Mouse (Mus musculus): Measurements from ENCODE around the gene Csf2.

Gene Csf2

DNA sequence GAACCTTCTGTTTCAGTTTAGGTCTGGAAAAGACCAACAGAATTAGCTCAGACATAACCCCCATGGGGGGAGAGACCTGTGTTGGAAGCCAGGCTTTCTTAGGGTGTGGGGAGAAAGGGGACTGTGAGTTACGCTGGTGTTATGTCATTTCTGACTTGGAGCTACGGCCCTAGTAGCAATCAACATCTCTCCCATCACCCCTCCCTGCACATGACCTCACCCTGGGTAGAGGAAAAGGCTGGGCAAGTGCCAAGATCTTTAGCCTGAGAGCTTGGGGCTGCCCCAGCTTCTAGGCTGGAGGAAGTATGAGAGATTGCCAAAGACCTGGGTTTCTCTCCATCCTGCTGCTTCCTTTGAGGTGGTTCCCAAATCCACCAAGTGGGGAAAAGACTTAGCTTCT, 12.5 kb downstream of the Csf2 start:
- DNase-seq (ENCODE audit: low spot score), result no peak

DNA sequence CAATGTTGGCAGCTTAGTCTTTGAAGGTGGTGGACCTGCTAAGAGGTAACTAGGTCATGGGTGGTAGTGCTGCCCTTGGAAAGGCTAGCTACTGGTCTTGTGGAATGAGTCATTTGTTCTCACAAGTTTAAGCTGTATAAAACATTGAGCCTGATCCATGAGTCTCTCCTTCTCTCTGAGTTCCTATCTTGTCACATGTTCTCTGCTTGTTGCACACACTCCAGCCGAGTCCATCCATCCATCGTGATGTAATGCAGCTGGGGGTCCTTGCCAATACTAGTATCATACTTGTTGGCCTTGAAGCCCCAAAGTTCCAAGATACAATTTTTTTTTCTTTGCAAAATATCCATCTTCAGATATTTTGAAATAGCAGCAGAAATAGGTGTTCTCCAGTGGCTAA, 22.0 kb downstream of the Csf2 start:
- no peak for DNase-seq (ENCODE audit: low spot score)

DNA sequence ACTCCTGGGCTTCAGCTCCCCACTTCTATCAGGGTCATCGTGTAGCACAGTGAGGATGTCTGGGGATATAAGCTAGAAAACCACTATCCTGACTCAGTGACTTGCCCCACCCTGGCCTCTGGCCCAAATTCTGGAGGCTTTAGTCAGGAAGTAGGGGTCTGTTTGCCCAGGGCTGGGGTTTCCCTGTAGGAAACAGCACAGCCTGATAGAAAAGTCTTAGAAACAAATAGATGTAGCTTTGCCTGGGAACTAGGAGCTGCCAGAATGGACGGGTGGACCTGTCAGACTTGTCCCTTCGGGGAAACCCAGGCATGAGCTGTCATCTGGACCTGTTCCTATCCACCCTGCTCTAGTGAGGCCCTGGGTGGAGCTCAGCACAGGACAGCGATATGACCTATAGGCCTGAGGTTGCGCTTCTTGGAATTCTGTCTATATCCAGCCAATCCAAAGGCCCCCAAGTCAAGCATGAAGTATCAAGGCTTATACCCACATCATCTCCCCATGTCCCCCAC, 24.9 kb downstream of the Csf2 start:
- DNase-seq (ENCODE audit: low spot score), result no peak

DNA sequence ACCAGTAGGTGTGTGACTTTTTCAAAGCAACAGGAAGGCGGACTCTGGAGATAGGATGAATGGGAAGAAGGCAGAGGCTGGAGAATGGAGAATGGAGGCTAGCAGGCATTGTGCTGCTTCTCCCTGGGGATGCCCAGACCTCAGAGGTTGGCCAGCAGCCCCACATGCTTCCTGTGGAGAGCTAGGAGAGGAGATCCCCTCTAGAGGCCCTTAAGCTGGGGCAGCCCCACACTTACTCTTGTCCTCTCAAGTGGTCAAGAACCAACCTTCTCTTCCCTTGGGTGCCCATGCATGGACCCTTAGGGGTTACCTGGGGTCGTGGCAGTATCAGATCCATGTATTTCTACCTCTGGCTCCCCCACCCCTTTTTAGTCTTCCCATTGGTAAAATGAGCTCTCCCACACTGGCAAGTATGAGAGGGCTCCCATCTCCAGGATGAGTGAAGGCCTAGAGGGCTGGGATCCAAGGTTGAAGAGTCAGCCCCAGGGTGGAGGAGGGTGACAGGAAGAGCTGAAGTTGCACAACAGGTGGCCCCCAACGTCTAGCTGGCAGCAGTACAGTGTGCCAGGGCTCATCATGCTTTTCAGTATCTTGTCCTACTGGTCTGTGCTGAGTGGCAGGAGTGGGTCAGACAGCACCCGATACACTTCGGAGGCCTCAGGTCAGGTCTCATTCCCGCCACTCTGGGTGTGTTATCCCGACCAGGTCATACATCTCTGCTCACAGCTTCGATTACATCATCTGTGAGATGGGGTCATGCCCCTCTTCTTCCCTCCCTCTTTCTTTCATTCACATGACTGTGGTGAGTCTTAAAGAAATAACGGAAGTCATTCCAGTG, 25.6 kb downstream of the Csf2 start:
- DNase-seq (ENCODE audit: low spot score), result no peak

DNA sequence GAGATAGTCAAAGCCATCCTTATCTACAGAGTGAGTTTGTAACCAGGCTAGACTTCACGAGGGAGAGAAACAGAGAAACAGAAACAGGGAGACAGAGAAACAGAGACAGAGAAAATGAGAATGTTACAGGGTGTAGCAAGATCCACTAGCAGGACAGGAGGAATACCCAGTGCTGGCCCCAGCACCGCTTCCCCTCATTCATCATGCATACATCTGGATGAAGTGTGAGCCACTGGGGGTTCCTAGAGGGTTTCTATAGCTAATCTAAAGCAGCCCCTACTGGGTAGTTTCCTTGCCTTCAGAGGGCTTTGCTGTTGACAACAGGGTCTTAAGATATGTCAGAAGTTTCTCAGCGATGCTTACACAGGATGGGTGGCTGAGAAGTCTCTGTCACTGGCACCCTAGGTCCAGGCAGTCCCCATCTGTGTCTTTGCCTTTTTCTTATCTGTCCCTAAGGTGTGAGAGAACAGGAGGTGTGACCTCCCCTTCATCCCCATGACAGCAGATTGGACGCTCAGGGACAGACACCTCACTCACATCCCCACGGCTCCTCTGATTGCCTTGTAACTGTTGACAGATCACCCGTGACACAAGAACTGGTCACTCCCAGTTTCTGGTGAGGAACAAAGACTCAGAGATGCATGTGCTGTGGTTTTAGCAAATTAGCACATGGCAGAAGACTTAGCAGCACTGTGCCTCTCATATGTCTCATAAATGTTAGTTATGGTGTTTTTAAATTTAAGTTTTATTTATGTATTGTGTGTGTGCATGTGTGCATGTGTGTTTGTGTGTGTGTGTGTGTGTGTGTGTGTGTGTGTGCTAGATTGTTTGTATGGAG, 29.3 kb downstream of the Csf2 start:
- DNase-seq (ENCODE audit: low spot score), result no peak

DNA sequence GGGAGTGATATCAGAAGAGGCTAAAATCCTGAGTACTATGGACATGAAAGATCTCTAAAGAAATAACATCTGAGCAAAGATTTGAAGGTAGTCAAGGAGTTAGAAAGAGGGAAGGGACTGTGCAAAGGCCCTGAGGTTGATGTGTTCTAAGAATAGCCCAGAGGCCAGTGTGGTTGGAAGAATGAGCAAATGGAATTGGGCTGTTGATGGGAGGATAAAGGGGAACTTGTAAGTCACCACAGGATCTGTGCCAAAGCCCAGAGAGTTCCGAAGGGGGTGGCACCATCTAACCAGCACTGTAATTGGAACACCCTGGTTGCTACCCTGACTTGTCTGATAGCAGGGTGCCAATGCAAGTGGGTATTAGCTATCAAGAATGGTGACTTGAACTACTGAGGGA, 30.3 kb downstream of the Csf2 start:
- DNase-seq (ENCODE audit: low spot score), result no peak

DNA sequence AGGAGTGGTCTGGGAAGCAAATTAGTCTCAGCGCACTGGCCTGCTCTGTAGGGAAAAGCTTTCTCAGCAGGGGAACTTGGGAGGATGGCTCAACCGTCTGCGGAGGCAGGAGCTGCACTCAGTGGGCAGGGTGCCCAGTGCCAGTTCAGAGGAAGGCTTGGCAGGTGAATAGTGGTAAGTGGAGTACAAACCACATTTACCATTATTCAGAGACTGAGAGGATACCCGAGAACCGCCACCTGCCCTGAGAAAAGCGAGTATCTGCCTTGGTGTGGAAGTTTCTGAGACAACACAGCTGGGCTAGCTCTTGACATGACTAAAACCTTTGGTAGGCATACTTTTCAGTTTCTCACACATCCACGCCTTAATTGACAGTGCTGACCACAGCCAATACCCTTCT, 32.1 kb downstream of the Csf2 start:
- no peak for DNase-seq (ENCODE audit: low spot score)

DNA sequence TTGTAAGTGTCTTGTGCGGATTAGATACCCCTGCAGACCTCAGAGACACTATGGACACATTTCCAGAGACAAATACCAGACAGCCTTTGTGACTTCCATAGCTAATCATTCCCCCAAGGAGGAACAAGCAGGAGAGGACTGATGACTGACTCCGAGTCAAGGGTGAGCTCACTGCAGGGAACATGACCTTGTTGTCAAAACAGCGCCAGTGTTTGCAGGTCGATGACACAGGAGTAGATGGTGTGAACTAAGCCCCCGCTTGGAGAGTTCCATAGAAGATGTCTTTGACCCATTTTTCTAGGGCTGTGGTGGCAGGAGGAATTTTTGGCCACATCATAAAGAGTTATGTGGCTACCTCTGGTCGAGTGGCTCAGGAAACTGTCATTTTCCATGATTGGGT, 33.4 kb downstream of the Csf2 start:
- DNase-seq (ENCODE audit: low spot score), result no peak

DNA sequence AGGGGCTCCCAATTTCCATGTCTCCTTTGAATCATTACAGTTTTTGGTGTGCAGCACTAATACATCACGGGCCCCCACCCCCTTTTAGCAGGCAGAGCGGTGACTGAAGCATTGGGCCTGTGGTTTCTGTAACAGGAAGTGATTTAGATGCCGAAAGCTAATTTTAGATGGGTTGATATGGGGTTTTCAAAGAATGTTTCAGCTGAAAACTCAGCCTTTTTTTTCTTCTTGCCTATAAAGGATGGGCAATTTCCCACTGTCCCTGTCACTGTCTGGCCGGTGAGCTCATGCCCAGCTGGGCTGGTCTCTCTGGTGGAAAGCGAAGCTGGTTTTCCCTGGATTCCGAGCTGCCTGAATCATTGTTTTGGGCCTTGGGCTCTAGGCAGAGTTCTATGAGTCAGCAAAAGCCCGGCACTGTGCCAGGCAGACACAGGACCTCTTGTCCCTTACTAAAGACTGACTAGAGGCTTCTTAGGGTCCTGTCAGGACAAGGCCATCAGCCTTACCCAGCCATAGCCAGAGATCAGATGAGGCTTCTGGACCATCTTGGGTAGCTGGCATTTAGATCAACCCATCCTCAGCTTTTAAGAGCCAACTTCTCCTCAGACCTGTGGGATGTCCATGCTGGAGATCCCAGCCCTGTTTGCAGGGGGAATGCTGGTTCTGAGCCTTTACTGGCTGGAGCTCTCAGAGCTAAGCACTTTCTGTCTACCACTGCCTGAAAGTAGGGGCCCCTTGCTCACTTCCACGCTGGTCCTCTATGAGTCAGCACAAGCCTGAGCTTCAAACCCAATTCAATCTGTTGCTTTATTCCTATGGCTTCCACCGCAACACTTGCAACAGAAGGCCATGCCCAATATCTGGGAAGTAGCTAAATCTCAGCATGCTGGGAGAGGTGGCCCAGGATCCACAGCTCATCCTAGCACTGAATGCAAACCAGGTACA, 34.7 kb downstream of the Csf2 start:
- DNase-seq (ENCODE audit: low spot score), result no peak

DNA sequence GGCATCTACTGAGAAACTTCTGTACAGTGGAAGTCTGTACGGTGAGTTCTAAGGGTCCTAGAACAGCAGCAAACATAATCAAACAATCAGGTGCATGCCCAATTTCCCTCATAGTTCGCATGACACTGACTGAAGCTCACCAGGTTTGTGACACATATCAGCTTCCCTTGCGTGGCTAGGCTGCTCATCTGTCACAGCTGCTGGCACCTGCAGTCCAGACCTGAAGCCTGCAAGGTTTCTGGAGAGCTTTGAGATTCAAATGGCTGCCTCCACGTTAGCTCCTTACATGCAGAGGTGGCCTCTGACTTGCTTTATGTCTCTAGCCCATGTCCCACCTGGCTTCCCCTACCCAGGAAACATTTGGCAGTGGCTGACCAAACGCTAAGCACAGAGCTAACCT, 35.8 kb downstream of the Csf2 start:
- DNase-seq (ENCODE audit: low spot score), result no peak

DNA sequence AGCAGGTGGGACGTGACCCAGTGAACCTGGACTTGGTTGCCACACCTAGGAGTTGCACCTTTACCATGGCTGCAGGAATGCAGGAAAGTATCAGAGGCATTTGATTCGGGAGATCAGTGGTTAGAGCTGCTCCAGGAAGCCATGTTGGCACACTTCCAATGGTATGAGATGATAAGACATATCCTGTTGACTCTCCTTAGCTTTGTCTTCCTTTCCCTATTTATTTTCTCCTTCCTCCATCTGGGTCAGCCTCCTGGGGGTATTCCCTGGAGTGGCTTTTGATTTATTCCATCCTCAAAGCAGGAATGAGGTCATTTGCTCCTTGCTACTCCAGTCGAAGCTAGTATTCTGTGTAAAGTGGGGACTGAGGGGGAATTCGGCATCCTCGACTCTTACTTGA, 42.5 kb downstream of the Csf2 start:
- DNase-seq (ENCODE audit: low spot score), result no peak

DNA sequence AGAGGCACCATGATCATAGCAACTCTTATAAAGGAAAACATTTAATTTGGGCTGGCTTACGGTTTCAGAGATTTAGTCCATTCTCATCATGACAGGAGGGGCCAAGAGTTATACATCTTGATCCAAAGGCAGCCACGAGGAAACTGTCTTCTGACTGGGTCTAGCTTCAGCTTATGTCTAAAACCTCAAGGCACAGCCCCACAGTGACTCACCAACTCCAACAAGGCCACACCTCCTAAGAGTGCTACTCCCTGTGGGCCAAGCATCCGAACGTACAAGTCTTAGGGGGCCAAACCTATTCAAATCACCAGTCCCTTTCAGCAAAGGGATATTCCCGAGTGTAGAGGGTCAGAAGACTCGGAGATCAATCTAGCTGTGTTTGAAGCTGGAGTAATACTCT, 44.1 kb downstream of the Csf2 start:
- no peak for DNase-seq (ENCODE audit: low spot score)

DNA sequence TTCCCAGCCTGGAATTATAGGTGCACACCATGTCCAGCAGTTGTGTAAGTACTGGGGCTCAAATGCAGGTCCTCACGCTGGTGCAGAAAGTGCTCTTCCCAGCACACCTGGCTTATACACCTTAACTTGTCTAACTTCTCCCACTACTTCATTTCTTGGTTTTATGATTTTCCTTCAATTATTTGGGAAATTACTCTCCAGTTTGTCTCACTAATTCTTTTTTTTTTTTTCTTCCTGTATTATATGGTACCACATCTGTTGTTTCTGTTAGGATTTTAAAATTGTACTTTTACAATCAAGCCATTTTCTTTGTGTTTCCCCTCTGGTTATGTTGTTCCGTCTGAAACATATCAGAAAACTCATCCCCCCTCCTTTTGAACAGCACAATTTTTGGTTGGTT, 44.7 kb downstream of the Csf2 start:
- no peak for DNase-seq (ENCODE audit: low spot score)

DNA sequence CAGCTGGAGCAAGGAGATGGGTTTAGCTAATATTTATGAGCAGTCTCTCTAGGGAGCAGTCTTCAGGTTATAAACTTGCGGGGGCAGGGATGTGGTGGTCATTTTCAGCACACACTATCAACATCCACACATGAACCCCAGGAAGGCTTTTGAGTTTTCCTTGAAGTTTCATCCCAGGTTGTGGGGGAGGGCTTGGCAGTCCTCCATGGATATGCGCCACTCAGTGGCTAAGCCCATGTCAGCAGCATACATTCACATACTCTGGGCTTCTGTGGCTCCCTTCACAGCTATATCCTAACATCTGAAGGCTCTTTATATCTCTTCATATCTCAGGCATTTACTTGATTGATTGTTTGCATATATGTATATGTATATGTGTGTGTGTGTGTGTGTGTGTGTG, 46.3 kb downstream of the Csf2 start:
- no peak for DNase-seq (ENCODE audit: low spot score)

DNA sequence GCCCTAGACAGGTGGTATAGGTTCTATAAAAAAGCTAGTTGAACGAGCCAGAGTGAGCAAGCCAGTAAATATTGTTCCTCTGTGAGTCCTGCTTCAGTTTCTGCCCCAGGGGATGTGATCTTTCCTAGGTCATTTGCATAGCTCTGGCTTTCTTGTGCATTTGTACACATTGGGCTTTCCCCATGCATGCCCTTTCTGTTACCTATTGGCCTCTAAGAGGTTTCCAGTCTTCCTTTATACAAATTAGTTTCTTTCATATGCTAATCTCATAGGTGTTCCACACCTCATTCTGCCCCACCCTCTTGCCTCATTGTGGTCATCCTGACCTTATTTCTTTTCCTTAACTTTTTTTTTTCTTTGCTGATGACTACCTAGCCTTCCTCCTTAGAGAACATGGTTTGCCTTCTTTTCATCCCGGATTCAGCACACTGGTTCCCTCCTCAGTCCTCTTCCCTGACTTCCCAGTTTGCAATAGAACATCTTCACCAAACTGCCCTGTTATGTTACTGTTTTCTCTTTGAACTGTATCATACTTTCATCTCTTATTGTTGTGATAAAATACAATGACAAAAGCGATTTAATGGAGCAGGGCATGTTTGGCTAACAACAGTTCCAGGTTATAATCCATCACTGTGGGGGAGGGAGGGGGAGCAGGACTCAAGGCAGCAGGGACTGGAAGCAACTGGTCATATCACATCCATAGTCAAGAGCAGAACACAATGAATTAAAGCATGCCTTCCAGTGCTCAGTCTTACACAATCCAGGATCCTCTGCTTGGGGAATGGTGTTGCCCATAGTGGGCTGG, 47.4 kb downstream of the Csf2 start:
- DNase-seq (ENCODE audit: low spot score), result no peak

DNA sequence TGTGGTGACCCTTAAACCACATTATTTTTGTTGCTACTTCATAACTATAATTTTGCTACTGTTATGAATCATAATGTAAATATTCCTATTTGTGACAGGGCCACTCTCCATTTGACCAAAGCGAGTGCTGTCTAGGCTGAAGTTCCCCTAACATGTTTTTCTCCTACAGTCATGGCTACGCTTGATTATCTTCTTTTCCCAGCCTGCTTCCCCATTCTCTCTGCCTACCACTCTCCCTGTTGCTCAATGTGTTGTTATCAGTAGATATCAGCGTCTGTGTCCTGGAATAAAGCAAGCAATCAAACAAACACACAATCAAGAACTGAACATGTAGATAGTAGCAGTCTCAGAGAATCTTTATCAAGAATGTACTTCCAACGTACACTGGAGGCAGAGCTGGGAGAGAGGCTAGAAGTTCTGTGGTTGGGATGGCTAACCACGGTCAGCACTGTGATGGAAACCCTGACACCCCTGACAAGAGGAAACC, 48.1 kb downstream of the Csf2 start:
- DNase-seq (ENCODE audit: low spot score), result no peak
